Mouse (Mus musculus) kidney, embryonic 14.5 days (tissue): ENCODE data around the gene Wdhd1. TPM values are rescaled to one million over a fixed set of nuclear protein-coding genes. Genes with fewer than 3 reads are reported as not detected.

Source experiments
- ATAC-seq: fragments of 200-750 bp; cut with Nextera tagmentation; 2 replicates; pipeline ENCODE4 v1.8.0; 2017; ENCODE audit warnings: moderate number of reproducible peaks, mild to moderate bottlenecking, moderate TSS enrichment, moderate library complexity; ENCODE audit not compliant: low FRiP score, low TSS enrichment
- H3K27ac ChIP-seq: fragments of 300-500 bp; sonication (generic); 2 replicates; pipeline ENCODE4 v1.5.1; 2014; ENCODE audit warnings: low read depth, mild to moderate bottlenecking, low read length, moderate library complexity, mixed read lengths
- H3K27me3 ChIP-seq: fragments of 300-500 bp; sonication (generic); 2 replicates; pipeline ENCODE4 v1.6.1; 2014; ENCODE audit warnings: mild to moderate bottlenecking, low read length; ENCODE audit not compliant: control insufficient read depth, insufficient read depth
- H3K36me3 ChIP-seq: fragments of 300-500 bp; sonication (generic); 2 replicates; pipeline ENCODE4 v1.6.1; 2014; ENCODE audit warnings: low read length, mixed read lengths; ENCODE audit not compliant: control insufficient read depth, insufficient read depth
- H3K4me1 ChIP-seq: fragments of 300-500 bp; sonication (generic); 2 replicates; pipeline ENCODE4 v1.6.1; 2014; ENCODE audit warnings: low read length, mixed read lengths; ENCODE audit not compliant: control insufficient read depth, insufficient read depth
- H3K4me2 ChIP-seq: fragments of 300-500 bp; sonication (generic); replicated peaks from 2 replicates; pipeline ENCODE4 v1.6.1; 2014; ENCODE audit warnings: low read depth, mild to moderate bottlenecking, low read length
- H3K4me3 ChIP-seq: fragments of 300-500 bp; sonication (generic); 2 replicates; pipeline ENCODE4 v1.5.1; 2014; ENCODE audit warnings: mild to moderate bottlenecking, low read length
- H3K9ac ChIP-seq: fragments of 300-500 bp; sonication (generic); 2 replicates; pipeline ENCODE4 v1.6.1; 2014; ENCODE audit warnings: low read depth, mild to moderate bottlenecking, low read length, moderate library complexity
- H3K9me3 ChIP-seq: fragments of 300-500 bp; sonication (generic); 2 replicates; pipeline ENCODE4 v1.6.1; 2016; ENCODE audit warnings: low read length; ENCODE audit not compliant: control insufficient read depth
- WGBS: fragments of 180-500 bp; shearing (Covaris S2); extraction: QIAGEN DNeasy Blood & Tissue Kit; methylation state at CpG from one replicate; pipeline ENCODE4 v1.1.7; 2014; 5-methylcytosine and 5-hydroxymethylcytosine counted together
- polyA plus RNA-seq: library from polyadenylated mRNA; unstranded; fragments of >200 nt; fragmentation: Nextera tagmentation; extraction: Ambion mirVana; gene quantifications from 2 replicates; pipeline ENCODE4 v1.2.1, GENCODE M21; 2014

The Wdhd1 gene
- polyA plus RNA-seq, 1 experiment from 2014 or later, result 44.3 TPM

DNA sequence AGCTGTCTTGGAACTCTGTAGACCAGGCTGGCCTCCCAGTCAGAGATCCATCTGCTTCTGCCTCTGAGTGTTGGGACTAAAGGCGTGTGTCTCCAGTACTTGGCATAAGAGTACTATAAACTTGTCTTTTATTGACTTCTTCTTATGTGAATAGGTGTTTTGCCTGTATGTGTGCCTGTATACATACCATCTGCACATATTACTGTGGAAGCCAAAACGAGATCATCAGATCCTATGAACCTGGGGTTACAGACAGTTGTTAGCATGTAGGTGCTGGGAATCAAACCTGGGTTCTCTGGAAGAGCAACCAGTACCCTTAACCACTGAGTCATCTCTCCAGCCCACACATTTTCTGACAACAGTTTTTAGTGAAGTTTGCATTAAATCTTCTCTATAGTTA is 7.0 kb downstream of the Wdhd1 start:
- peaks cover 2% of the 10 kb centered on the region for H3K4me1 ChIP-seq
- H3K36me3 ChIP-seq, result peaks cover 74% of the 10 kb centered on the region
- H3K9ac ChIP-seq, result no peak overlapping the region
- no peak overlapping the region for H3K4me2 ChIP-seq
- no peaks in the 10 kb centered on the region for H3K27me3 ChIP-seq
- 98% methylated on average over 2 of the region's 2 CpGs for WGBS
- H3K9me3 ChIP-seq, result no peaks in the 10 kb centered on the region
- H3K27ac ChIP-seq, result no peak overlapping the region
- no peak for ATAC-seq
- H3K4me3 ChIP-seq, result no peak overlapping the region

DNA sequence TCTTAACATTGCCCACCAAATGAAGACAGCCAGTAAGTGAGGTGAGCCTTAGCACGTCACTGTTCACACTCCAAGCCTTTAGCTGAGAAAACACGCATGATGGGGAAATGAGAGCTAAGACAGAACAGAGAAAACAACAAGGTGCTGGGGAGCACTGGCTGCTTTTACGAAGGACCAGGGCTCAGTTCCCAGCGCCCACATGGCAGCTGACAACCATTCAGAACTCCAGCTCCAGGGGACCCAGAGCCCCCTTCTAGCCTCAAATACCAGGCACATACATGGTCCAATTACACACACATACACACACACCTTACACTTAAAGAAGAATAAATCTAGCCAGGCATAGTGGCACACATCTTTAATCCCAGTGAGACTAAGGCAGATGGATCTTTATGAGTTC is 7.6 kb downstream of the Wdhd1 start:
- no peak for ATAC-seq
- 98% methylated on average over 4 of the region's 4 CpGs for WGBS
- no peak overlapping the region for H3K4me3 ChIP-seq
- no peak overlapping the region for H3K4me2 ChIP-seq
- no peak overlapping the region for H3K9ac ChIP-seq
- H3K27ac ChIP-seq, result no peak overlapping the region
- peaks cover 74% of the 10 kb centered on the region for H3K36me3 ChIP-seq
- H3K9me3 ChIP-seq, result no peaks in the 10 kb centered on the region
- H3K4me1 ChIP-seq, result no peaks in the 10 kb centered on the region
- no peaks in the 10 kb centered on the region for H3K27me3 ChIP-seq

DNA sequence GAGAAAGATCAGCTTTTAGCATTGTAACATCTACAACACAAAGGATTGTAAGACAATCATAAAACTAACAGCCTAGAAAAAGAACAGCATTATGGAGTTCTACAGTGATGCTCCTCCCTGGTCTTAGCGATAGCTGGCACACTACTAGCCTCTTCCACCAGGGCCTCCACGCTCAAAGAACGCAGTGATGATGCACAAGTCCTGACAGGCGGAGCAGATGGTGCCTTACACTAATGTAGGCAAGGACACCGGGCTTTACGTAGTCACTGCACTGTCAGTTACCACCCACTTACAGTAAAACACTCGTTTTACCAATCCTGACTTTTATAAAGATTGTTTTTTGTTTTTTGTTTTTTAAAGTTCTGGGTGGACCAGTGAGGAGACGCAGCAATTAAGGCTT is 10.8 kb downstream of the Wdhd1 start:
- H3K27ac ChIP-seq, result no peak overlapping the region
- 91% methylated on average over 8 of the region's 8 CpGs for whole genome bisulfite sequencing
- no peak overlapping the region for H3K9ac ChIP-seq
- H3K4me1 ChIP-seq, result no peaks in the 10 kb centered on the region
- no peak for ATAC-seq
- H3K4me2 ChIP-seq, result no peak overlapping the region
- no peak overlapping the region for H3K4me3 ChIP-seq
- no peaks in the 10 kb centered on the region for H3K27me3 ChIP-seq
- H3K9me3 ChIP-seq, result no peaks in the 10 kb centered on the region
- H3K36me3 ChIP-seq, result peaks cover 66% of the 10 kb centered on the region

DNA sequence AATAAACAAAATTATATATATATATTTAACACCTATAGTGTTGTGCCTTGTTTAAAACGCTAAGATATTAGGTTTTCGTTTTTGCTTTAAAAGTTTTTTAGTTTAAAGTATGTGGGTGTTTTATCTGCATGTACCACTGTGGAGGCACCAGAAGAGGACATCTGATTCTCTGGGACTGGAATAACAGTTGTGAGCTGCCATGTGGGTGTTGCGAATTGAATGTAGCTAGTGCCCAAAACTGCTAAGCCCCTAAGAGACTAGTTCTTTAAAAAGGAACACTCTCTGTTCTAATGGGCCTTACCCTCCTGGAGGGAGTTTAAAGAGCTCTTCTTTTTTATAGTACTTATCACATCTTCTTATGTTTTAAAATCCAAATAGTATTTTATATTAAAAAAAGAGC is 11.8 kb downstream of the Wdhd1 start:
- Histone ChIP-seq H3K36me3 (peaks cover 69% of the 10 kb centered on the region), H3K4me1 (no peaks in the 10 kb centered on the region), H3K27me3 (no peaks in the 10 kb centered on the region), H3K4me3 (no peak overlapping the region), H3K9ac (no peak overlapping the region), H3K9me3 (no peaks in the 10 kb centered on the region), H3K4me2 (no peak overlapping the region), H3K27ac (no peak overlapping the region)
- 93% methylated on average over 3 of the region's 3 CpGs for WGBS
- ATAC-seq, result no peak

DNA sequence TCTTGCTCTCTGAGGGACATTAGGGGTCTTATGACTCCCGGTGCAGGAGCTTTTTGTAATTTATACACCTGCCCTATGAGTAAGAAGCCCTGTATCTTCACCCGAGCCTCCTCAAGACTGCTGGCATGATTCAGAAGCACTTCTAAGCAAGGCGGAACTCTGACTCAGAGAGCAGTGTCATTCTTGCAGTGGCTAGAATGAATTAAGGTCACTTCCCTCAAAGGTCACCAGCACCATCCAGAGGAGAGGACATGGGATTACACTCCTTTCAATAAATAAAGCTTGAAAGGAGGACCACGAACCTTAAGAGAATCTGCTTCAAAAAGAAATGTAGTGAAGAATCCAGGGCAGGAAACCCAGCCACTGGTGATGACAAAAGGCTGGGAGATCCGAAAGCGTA is 26.8 kb downstream of the Wdhd1 start:
- H3K36me3 ChIP-seq, result peaks cover 43% of the 10 kb centered on the region
- H3K9ac ChIP-seq, result no peak overlapping the region
- H3K4me3 ChIP-seq, result no peak overlapping the region
- ATAC-seq, result no peak
- H3K27ac ChIP-seq, result no peak overlapping the region
- H3K4me2 ChIP-seq, result no peak overlapping the region
- no peaks in the 10 kb centered on the region for H3K27me3 ChIP-seq
- no peaks in the 10 kb centered on the region for H3K9me3 ChIP-seq
- H3K4me1 ChIP-seq, result no peaks in the 10 kb centered on the region
- WGBS, result 75% methylated on average over 6 of the region's 6 CpGs

- H3K27me3 ChIP-seq, result no peaks in the 10 kb centered on the region
- peaks cover 53% of the 10 kb centered on the region for H3K36me3 ChIP-seq
- H3K4me2 ChIP-seq, result no peak overlapping the region
- no peaks in the 10 kb centered on the region for H3K9me3 ChIP-seq
- ATAC-seq, result no peak
- WGBS, result 60% methylated on average over 4 of the region's 4 CpGs
- no peak overlapping the region for H3K4me3 ChIP-seq
- H3K4me1 ChIP-seq, result no peaks in the 10 kb centered on the region
- H3K27ac ChIP-seq, result no peak overlapping the region
- H3K9ac ChIP-seq, result no peak overlapping the region
These were observed 33.9 kb downstream of the Wdhd1 start for GRCm38 (mm10) chr14:47242753-47243152.

GRCm38 (mm10) chr14:47241046-47241445 is 35.6 kb downstream of the Wdhd1 start:
- H3K4me3 ChIP-seq, result no peak overlapping the region
- ATAC-seq, result no peak
- H3K27ac ChIP-seq, result no peak overlapping the region
- peaks cover 36% of the 10 kb centered on the region for H3K36me3 ChIP-seq
- H3K4me2 ChIP-seq, result no peak overlapping the region
- whole genome bisulfite sequencing, result 96% methylated on average over 6 of the region's 6 CpGs
- H3K9me3 ChIP-seq, result no peaks in the 10 kb centered on the region; the same call in 1 of the 2 replicates
- no peak overlapping the region for H3K9ac ChIP-seq
- no peaks in the 10 kb centered on the region for H3K4me1 ChIP-seq
- no peaks in the 10 kb centered on the region for H3K27me3 ChIP-seq

- H3K4me2 ChIP-seq, result no peak overlapping the region
- H3K4me1 ChIP-seq, result no peaks in the 10 kb centered on the region
- H3K9me3 ChIP-seq, result no peaks in the 10 kb centered on the region; the same call in 1 of the 2 replicates
- H3K36me3 ChIP-seq, result peaks cover 34% of the 10 kb centered on the region
- no peak overlapping the region for H3K4me3 ChIP-seq
- H3K27me3 ChIP-seq, result no peaks in the 10 kb centered on the region
- WGBS, result 96% methylated on average over 1 of the region's 1 CpGs
- no peak overlapping the region for H3K27ac ChIP-seq
- no peak for ATAC-seq
- no peak overlapping the region for H3K9ac ChIP-seq
These were observed 36.1 kb downstream of the Wdhd1 start for GRCm38 (mm10) chr14:47240600-47240999.

DNA sequence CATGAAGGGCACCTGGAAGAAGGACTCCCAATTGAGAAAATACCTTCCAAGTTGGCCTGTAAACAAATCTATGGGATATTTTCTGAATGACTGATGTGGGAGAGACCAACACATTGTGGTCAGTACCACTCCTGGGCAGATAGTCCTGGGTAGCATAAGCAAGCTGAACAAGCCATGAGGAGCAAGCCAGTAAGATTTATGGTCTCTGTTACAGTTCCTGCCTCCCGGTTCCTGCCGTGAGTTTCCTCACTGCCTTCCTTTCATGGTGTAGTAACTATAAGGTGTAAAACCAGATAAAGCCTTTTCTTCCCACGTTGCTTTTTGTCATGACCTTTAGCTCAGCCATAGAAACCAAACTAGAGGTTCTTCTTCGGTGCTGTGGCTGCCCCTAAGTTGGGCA is 39.4 kb downstream of the Wdhd1 start:
- H3K36me3 ChIP-seq, result peaks cover 12% of the 10 kb centered on the region
- ATAC-seq, result no peak
- H3K4me1 ChIP-seq, result no peaks in the 10 kb centered on the region
- WGBS, result 87% methylated on average over 4 of the region's 4 CpGs
- no peak overlapping the region for H3K4me2 ChIP-seq
- H3K27ac ChIP-seq, result no peak overlapping the region
- no peaks in the 10 kb centered on the region; the same call in 1 of the 2 replicates for H3K9me3 ChIP-seq
- no peak overlapping the region for H3K9ac ChIP-seq
- no peaks in the 10 kb centered on the region for H3K27me3 ChIP-seq
- H3K4me3 ChIP-seq, result no peak overlapping the region

DNA sequence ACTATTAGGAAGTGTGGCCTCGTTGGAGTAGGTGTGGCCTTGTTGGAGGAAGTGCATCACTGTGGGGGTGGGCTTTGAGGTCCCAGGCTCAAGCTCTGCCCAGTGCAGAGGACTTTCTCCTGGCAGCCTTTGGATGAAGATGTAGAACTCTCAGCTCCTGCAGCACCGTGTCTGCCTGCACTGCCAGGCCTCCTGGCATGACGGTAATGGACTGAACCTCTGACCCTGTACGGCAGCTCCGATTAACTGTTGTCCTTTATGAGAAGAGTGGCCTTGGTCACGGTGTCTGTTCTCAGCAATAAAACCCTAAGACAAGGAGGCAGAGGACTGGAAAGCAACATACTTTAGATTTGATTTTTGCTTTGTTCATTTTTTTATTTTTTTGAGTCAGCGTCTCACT is 40.2 kb downstream of the Wdhd1 start:
- H3K27ac ChIP-seq, result no peak overlapping the region
- no peak overlapping the region for H3K4me2 ChIP-seq
- H3K36me3 ChIP-seq, result peaks cover 9% of the 10 kb centered on the region
- H3K4me1 ChIP-seq, result no peaks in the 10 kb centered on the region
- H3K9me3 ChIP-seq, result no peaks in the 10 kb centered on the region; the same call in 1 of the 2 replicates
- 89% methylated on average over 7 of the region's 7 CpGs for WGBS
- no peak for ATAC-seq
- H3K27me3 ChIP-seq, result no peaks in the 10 kb centered on the region
- H3K9ac ChIP-seq, result no peak overlapping the region
- H3K4me3 ChIP-seq, result no peak overlapping the region
